Mouse (Mus musculus) frontal cortex, adult 2 months (tissue): ENCODE data around the gene Ceacam3. TPM values are rescaled to one million over a fixed set of nuclear protein-coding genes. Genes with fewer than 3 reads are reported as not detected.
"Not testable (repeated sequence)": the region's sequence is repeated elsewhere in the genome, so short reads cannot be mapped to it uniquely, and the experiment has no call there.

ENCODE experiments used
- DNase-seq, 2 experiments: peaks; one replicate each; pipeline ENCODE4 v3.0.0; 2022; ENCODE audit warnings: low spot score in 1 of 2; ENCODE audit errors: extremely low spot score in 1 of 2
- polyA plus RNA-seq: library from polyadenylated mRNA; depleted of rRNA; stranded (reverse); fragments of >200 nt; gene quantifications from 2 replicates; pipeline ENCODE4 v1.2.3, GENCODE M21; 2012; rRNA removed

Ceacam3 gene
- 0.46 and 0.53 TPM in 2 replicates for polyA plus RNA-seq

- no peak for DNase-seq
These were observed at the start of gene Ceacam3 for GRCm38 (mm10) chr7:17149931-17150330. Gene Ceacam3, plus strand, starts transcription at chr7:17150282.

- DNase-seq = not testable (repeated sequence)
These were observed 48.5 kb upstream of the Ceacam3 start for GRCm38 (mm10) chr7:17101631-17102030.

- DNase-seq = no peak
These were observed 14.8 kb upstream of the Ceacam3 start for GRCm38 (mm10) chr7:17135307-17135706.

- DNase-seq = peak in 1 of 2 experiments; percentile 16
These were observed 5.6 kb downstream of the Ceacam3 start for GRCm38 (mm10) chr7:17155634-17156033.

GRCm38 (mm10) chr7:17156885-17157677 lies 7.0 kb downstream of the Ceacam3 start:
- DNase-seq = no peak

GRCm38 (mm10) chr7:17159011-17159410 lies 8.9 kb downstream of the Ceacam3 start:
- DNase-seq = no peak

GRCm38 (mm10) chr7:17171827-17172226 lies 21.7 kb downstream of the Ceacam3 start:
- no peak for DNase-seq

GRCm38 (mm10) chr7:17203177-17203576 lies 53.1 kb downstream of the Ceacam3 start, which contains the start of gene Psg29:
Gene Psg29, plus strand, starts transcription at chr7:17203477.
- DNase-seq = no peak

- DNase-seq = no peak
These were observed 55.6 kb downstream of the Ceacam3 start for GRCm38 (mm10) chr7:17205530-17206184.

Other genes starting within 250 kb of the Ceacam3 start
- gene Ptgir, start 243.8 kb upstream of the Ceacam3 start, polyA plus RNA-seq = 0.20 and 0.25 TPM in 2 replicates
- 1,679 and 1,948 TPM in 2 replicates for gene Calm3, start 226.2 kb upstream of the Ceacam3 start, polyA plus RNA-seq
- 132 and 134 TPM in 2 replicates for gene Pnmal2, start 205.6 kb upstream of the Ceacam3 start, polyA plus RNA-seq
- gene Pnmal1, start 190.6 kb upstream of the Ceacam3 start, polyA plus RNA-seq = 63.1 and 73.0 TPM in 2 replicates
- 58.7 and 72.7 TPM in 2 replicates for gene Gm42372, start 167.2 kb upstream of the Ceacam3 start, polyA plus RNA-seq
- gene Ccdc8, start 157.6 kb upstream of the Ceacam3 start, polyA plus RNA-seq = 2.1 and 2.6 TPM in 2 replicates
- 236 and 239 TPM in 2 replicates for gene Ppp5c, start 122.4 kb upstream of the Ceacam3 start, polyA plus RNA-seq
- 2.6 and 3.4 TPM in 2 replicates for gene Hif3a, start 87.9 kb upstream of the Ceacam3 start, polyA plus RNA-seq
- 2.9 and 3.2 TPM in 2 replicates for gene Psg16, start 76.2 kb upstream of the Ceacam3 start, polyA plus RNA-seq
- gene Psg29, start 53.2 kb downstream of the Ceacam3 start, polyA plus RNA-seq = 0.42 and 0.76 TPM in 2 replicates